Mouse (Mus musculus): ENCODE results near the gene Zfp423.

The Zfp423 gene

GRCm38 (mm10) chr8:87835411-87835821 lies 124.0 kb downstream of the Zfp423 start:
- no peak for DNase-seq

- no peak for DNase-seq
Measured at GRCm38 (mm10) chr8:87834656-87835055, 124.7 kb downstream of the Zfp423 start.

DNA sequence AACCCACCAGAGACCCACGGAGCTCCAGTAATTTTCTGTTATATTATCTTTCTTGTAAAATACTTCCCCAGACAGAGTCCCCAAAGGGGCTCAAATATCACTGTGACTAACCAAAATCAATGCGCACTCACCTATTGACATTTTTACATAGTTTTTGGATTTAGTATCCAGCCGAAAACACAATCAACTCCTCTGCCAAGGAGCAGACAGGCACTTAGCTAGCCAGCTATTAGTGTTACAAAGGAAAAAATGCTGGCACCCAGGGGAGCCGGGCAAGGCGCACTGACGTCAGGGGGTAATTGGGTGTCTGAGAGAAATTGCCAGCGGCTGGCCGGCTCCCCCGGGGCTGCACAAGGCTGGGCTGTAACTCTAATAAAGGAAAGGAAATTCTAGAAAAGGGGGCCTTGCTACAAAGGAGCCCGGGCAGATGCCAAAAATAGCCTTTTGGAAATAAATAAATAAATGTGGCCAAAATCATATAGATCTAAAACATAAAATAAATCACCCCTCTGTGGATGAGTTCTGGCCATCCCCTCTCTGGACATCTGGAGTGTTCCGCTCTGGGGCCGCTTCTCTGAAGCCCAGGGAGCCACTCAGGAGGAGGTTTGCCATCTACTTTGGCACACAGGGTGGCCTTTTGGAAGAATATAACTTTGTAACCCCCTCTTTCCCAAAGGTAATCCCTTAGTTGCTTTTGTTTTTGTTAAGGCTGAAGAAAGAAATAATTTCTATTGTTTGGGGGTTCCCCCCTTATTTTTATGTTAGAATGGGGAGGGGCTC lies 125.4 kb downstream of the Zfp423 start:
- no peak for DNase-seq

GRCm38 (mm10) chr8:87833339-87833738 lies 126.1 kb downstream of the Zfp423 start:
- DNase-seq, result no peak

DNA sequence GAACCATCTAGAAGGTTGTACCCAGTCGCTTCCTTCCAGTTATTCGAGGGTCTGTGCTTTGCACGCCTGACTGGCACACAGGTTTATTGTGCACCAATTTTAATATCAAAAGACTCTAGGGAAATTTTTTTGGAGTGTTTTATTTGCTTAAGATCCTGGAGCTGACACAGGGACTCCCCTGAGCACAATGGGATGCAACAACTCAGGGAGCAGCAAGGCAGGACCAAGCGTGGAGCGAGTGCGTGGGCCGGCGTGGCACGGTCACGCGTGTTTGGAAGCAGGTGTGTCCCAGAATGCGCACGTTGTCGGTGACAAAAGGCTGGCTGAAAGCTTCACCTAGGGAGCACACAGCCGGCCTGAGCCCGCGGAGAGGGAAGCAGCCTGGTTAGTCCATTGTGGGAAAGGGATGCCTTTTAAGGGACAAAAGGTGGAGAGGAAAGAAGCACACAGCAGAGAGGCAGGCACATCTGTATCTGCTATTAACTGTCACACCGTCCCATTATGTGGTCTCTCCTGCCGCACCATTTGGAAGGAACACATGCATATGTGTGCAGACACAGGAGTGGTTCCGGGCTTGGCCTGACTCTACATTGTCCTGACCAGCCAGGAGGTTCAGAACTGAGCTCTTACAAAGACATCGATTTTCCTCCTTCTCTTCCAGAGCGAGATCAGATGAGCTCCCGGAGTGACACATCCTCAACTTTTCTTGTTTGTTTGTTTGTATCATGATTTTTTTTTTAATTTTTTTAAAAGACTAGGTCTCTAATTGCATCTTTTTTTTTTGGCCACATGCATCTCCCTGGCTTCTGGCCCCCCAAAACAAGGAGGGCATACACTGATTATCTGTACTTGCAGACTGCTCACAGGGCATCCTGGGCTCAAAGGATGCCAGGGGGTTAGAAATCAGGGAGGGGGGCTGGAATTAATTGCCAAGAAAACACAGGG lies 126.7 kb downstream of the Zfp423 start:
- no peak for DNase-seq

DNA sequence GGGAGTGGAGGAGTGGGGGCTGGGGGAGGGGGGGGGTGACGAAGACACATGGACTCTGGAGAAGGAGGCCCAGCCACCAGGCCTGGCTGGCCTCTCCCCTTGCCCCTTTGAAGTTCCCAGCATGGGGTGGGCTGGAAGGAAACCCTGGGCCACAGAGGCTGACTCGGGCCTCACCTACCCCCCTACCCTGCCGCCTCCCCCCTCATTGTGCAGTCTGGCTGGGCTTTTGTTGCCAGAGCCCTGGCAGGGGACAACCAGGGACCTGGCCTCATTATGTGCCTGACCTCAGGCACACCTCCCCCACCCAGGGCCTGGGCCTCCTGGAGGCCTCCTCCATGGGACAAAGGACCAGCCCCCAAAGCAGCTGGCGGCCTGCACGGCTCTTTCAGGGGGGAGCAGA lies 127.8 kb downstream of the Zfp423 start:
- no peak for DNase-seq

GRCm38 (mm10) chr8:87831116-87831515 lies 128.3 kb downstream of the Zfp423 start:
- no peak for DNase-seq

- no peak for DNase-seq
Measured at GRCm38 (mm10) chr8:87830200-87830599, 129.2 kb downstream of the Zfp423 start.

- no peak for DNase-seq
Measured at GRCm38 (mm10) chr8:87826013-87826660, 133.3 kb downstream of the Zfp423 start.

- no peak for DNase-seq
Measured at GRCm38 (mm10) chr8:87823172-87823571, 136.2 kb downstream of the Zfp423 start.

GRCm38 (mm10) chr8:87822690-87823089 lies 136.7 kb downstream of the Zfp423 start:
- DNase-seq, result no peak

GRCm38 (mm10) chr8:87822175-87822574 lies 137.2 kb downstream of the Zfp423 start:
- no peak for DNase-seq

DNA sequence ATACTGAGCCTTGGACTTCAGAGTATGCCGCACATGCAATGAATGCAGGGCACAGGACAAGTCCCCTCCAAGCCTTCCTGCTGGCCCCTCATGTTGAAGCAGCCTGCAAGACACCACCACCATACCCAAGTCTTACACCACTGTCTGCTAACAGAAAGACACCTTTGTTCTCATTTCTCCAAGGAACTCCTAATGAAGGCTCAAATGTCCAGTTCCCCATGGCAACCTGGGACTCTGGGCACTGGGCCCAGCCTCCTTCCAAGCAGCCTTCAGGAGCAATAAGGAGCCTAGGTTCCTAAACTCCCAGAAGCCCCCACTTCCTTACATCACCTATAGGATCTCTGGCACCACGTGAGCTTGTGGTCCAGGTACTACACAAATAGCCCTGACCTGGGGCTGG lies 137.7 kb downstream of the Zfp423 start:
- DNase-seq, result no peak

DNA sequence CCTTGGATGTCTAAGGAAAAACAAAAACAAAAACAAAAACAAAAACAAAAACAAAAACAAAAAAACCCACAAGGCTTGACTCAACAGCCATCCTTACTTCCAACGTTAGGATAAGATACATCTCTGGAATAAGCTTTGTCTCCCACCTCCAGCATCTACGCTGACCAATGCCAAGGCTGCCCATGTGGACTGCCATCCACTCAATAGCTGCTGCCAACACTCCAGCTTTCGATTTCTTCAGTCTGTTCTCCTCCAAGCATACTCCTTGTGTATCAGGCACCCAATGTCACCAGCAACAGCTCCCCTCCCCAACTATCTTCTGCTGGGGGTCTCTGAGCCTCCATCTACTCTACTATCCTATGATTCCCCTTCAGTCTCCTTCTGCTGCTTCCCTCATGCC lies 140.1 kb downstream of the Zfp423 start:
- no peak for DNase-seq

GRCm38 (mm10) chr8:87818506-87818905 lies 140.9 kb downstream of the Zfp423 start:
- no peak for DNase-seq

DNA sequence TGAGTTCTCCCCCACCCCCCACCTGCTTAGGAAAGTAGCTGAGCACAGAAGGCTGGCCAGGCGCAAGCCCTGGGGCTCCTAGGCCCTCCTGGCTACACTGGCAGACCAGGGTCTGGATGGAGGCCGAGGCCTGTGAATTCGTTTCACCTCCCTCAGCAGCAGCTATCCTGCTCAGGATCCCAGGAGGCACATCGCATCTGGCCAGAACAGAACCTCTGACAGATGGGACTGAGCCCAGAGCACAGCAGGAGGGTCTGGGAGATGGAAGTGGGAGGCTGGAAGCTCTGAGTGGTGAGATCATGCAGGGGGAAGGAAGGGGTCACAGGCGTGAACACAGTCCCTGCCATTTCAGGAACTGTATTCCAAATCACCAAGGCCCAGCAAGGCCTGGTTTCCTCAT lies 143.3 kb downstream of the Zfp423 start:
- no peak for DNase-seq

DNA sequence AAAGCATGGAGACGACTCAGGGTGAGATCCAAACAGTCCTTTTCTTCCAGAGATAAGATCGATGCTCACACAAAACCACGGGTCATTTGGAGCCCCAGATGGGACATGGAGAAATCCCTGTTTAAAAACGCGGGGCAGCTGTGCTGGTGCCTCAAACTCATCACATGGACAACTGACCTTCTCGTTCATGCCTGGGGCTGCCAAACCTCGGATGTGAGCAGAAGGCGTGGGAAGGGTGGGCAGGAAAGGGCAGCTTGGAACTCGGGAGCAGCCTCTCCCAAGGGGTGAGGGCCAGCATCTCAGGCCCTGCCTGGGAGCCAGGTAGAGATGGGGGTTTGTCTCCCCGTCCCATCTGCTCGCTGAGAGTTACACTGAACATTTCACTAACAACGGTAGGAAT lies 146.7 kb downstream of the Zfp423 start:
- no peak for DNase-seq

DNA sequence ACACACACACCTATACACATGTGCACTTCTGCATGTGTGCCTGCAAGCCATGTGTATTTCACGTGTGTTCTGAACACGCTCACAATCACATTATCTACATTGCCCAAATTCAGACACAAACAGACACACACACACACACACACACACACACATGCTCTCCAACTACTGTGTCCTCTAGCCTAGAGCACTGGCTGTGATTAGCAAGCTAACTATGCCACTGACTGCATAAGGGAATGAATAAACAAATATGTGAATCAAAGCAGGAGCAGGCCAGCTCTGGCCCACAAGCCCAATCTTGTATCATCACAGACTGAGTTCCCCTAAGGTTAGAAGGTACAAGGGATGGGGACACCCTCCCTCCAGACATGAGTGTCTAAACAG lies 147.3 kb downstream of the Zfp423 start:
- DNase-seq, result no peak

DNA sequence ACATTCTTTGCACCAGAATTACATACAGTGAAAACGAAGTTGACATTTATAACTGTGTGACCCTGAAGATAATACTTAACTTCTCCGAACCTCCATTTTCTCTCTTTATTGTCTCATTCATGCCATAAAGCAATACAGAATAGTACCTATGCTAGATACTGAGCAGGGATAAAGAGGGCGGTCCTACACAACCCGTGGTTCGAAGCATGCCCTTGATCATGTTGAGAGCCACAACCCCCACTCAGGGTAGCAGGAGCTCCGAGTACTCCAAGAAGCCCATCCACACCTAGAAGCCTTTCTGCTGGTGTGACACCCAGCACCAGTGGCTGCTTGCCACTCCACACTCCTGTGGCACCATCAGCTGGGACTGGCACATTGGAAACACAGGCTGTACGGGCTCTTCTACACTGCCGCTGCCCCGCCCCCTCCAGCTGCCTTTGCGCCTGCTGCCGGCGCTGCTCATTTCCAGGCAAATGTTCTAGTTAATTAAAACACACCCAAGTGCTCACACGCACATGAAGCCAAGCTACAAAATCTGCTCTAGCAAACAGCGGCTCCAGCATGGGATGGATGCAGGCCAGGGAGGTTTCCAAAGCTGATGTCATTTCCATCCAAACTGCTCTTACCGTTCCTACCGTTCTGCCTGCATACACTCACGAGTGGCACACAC lies 147.9 kb downstream of the Zfp423 start:
- peak; percentile 13 for DNase-seq

DNA sequence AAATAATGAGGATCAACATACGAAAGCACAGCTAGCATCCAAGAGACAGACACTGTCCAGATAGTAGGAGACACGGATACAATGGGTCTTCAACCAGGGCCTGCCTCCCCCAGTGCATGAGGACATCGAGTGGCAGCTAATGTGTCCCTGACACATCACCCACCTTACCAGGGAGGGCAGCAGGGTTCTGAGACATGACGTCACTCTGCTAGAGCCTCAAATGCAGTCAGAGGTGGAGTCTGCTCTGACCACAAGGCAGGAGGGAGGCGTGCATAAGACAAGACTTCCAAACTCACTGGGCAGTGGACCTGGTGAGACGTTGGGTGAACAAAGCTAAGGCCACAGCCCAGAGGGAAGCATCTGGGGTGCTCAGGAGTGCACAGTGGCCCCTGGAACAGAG lies 148.6 kb downstream of the Zfp423 start:
- DNase-seq, result no peak

- peak; percentile 35 for DNase-seq
Measured at GRCm38 (mm10) chr8:87804327-87804900, 155.0 kb downstream of the Zfp423 start.

- DNase-seq, result no peak
Measured at GRCm38 (mm10) chr8:87803437-87803836, 156.0 kb downstream of the Zfp423 start.

- DNase-seq, result no peak
Measured at GRCm38 (mm10) chr8:87802571-87802970, 156.8 kb downstream of the Zfp423 start.

Measured in kidney, adult 11 months (tissue).